Mouse (Mus musculus): Measurements from ENCODE around the gene Polr2l.

DNA sequence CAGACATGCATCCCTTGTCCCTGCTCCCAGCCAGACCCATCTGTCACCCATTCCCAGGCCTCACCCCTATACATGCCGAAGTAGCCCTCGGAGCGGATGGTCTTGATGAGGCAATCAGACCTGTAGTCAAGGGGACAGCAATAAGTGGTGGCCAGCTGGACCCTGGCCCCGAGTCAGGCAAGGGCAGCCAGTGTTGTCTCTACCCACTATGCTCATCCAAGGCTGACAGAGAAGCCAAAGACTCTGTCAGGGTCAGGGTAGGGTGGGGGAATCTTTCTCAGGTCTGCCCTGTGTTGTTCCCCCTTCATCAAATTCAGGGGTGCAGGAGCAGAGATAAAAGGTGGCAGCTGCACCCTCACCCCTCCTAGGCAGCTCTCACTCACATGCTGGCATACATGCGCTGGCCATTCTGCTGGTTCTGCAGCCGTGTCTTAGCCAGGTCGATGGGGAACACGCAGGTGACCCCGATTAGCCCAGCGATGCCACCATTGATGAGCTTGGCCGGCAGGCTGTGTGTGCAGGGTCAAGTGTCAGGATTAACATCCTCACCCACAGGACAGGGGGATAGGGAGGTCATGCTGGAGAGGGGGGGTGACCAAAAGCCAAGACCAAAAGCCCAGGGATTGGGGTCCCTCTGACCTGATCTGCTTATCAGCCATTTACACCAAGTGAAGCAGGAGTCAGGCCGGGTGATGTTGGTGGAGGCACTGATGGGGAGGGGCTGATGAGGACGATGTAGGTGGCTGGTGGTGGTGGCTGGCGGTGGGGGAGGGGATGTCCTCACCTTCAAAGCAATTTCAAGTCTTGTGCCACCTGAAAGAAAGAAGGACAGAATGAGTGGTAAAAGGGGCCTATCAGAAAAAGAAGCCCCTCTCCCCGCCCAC, 41.2 kb downstream of the Polr2l start:
- TF ChIP-seq CTCF (IDR thresholded peaks at IDR 0.05), result no peak
- no peak for TF ChIP-seq EP300 (IDR thresholded peaks at IDR 0.05)
